Mouse (Mus musculus): ENCODE data around the gene Map3k6.

DNA sequence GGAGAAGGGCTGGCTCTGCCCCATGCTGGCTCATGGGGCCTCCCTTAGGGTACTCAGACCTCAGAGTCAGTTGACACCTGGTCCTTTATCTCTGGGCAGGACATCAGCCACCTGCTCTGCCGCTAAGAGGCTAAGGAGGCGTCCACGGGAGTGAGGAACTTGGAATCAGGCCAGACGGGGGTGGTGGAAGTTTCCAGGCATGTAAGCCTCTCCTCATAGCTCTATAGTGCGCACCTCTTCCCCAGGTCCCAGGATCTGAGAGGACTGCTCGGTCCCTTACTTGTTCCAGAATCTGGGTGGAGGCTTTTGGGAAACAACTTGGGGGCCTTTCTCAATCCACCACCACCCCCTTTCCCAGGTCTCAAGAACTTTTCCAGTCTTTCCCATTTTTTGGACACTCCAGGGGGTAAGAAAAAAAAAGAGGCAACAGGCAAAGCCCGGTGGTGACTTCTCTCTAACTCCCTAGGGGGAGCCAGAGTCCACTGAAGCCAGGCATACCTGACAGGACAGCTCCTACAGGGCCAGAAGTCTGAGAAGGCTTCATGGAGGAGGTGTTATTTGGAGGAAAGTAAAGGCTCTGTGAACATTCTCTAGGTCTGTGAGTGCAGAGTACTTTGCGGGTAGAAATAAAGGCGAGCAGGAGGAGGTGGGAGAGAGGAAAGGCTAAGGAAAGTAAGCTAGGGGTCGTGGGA is 7.2 kb upstream of the Map3k6 start:
- no peak for TF ChIP-seq FLI1 (IDR thresholded peaks at IDR 0.05; ENCODE audit: low read length)
- TF ChIP-seq GATA1 (IDR thresholded peaks at IDR 0.05; ENCODE audit: borderline replicate concordance, low read length), result no peak
